Mouse (Mus musculus) midbrain, postnatal 0 days (tissue): Measurements from ENCODE around the gene Gng4. TPM values are rescaled to one million over a fixed set of nuclear protein-coding genes. Genes with fewer than 3 reads are reported as not detected.

Experiments
- ATAC-seq: fragments of 200-750 bp; cut with Nextera tagmentation; 2 replicates; pipeline ENCODE4 v1.8.0; 2017; ENCODE audit warnings: moderate number of reproducible peaks, mild to moderate bottlenecking, moderate TSS enrichment, moderate library complexity; ENCODE audit not compliant: low FRiP score
- DNase-seq: peaks from one replicate; pipeline ENCODE4 v3.0.0-alpha.2; 2015; ENCODE audit warnings: low spot score
- H3K27ac ChIP-seq: fragments of 300-500 bp; sonication (generic); 2 replicates; pipeline ENCODE4 v1.5.1; 2014; ENCODE audit warnings: low read depth, mild to moderate bottlenecking, low read length, mixed read lengths
- H3K27me3 ChIP-seq: fragments of 300-500 bp; sonication (generic); 2 replicates; pipeline ENCODE4 v1.6.1; 2014; ENCODE audit warnings: low read length, control low read depth, mixed read lengths; ENCODE audit not compliant: insufficient read depth
- H3K36me3 ChIP-seq: fragments of 300-500 bp; sonication (generic); 2 replicates; pipeline ENCODE4 v1.6.1; 2014; ENCODE audit warnings: low read length, control low read depth, mixed read lengths; ENCODE audit not compliant: insufficient read depth
- H3K4me1 ChIP-seq: fragments of 300-500 bp; sonication (generic); 2 replicates; pipeline ENCODE4 v1.6.1; 2014; ENCODE audit warnings: mild to moderate bottlenecking, control low read depth, antibody characterized with exemption, low read length, mixed read lengths; ENCODE audit not compliant: insufficient read depth
- H3K4me2 ChIP-seq: fragments of 300-500 bp; sonication (generic); 2 replicates; pipeline ENCODE4 v1.6.1; 2014; ENCODE audit warnings: low read depth, mild to moderate bottlenecking, low read length, mixed read lengths; ENCODE audit not compliant: poor library complexity, severe bottlenecking
- H3K4me3 ChIP-seq: fragments of 300-500 bp; sonication (generic); 2 replicates; pipeline ENCODE4 v1.5.1; 2014; ENCODE audit warnings: low read depth, mild to moderate bottlenecking, low read length, moderate library complexity
- H3K9ac ChIP-seq: fragments of 300-500 bp; sonication (generic); replicated peaks from 2 replicates; pipeline ENCODE4 v1.6.1; 2014; ENCODE audit warnings: mild to moderate bottlenecking, low read length, moderate library complexity, mixed read lengths; ENCODE audit not compliant: poor library complexity, severe bottlenecking
- H3K9me3 ChIP-seq: fragments of 300-500 bp; sonication (generic); 2 replicates; pipeline ENCODE4 v1.6.1; 2016; ENCODE audit warnings: low read length, control low read depth
- CTCF ChIP-seq: IDR thresholded peaks from 2 replicates; pipeline ENCODE4 v1.5.1; 2016; ENCODE audit warnings: antibody characterized with exemption, mild to moderate bottlenecking
- WGBS: fragments of 180-500 bp; shearing (Covaris S2); extraction: QIAGEN DNeasy Blood & Tissue Kit; methylation state at CpG from one replicate; pipeline ENCODE4 v1.1.7; 2014; 5-methylcytosine and 5-hydroxymethylcytosine counted together
- polyA plus RNA-seq: library from polyadenylated mRNA; unstranded; fragments of >200 nt; fragmentation: Nextera tagmentation; extraction: Ambion mirVana; gene quantifications from 2 replicates; pipeline ENCODE4 v1.2.1, GENCODE M21; 2015
- total RNA-seq: library from RNA; depleted of rRNA; stranded (reverse); fragments of >200 nt; gene quantifications from 2 replicates; pipeline ENCODE4 v1.2.3, GENCODE M21; 2014

The Gng4 gene
- total and polyA plus RNA-seq, 2 experiments from 2014 or later, result 144 to 187 TPM

- H3K9me3 ChIP-seq, result no peaks in the 10 kb centered on the region
- no peak for ATAC-seq
- H3K27ac ChIP-seq, result peak overlapping the region; percentile 43; the same call in 1 of the 2 replicates
- H3K9ac ChIP-seq, result no peak overlapping the region
- no peak for TF ChIP-seq CTCF
- H3K36me3 ChIP-seq, result no peaks in the 10 kb centered on the region
- WGBS, result 59% methylated on average over 8 of the region's 8 CpGs
- no peaks in the 10 kb centered on the region for H3K4me1 ChIP-seq
- peak; percentile 9 for DNase-seq
- H3K4me2 ChIP-seq, result no peak overlapping the region
- no peak overlapping the region for H3K4me3 ChIP-seq
- no peaks in the 10 kb centered on the region for H3K27me3 ChIP-seq
Observed at GRCm38 (mm10) chr13:13798775-13799174, 14.9 kb downstream of the Gng4 start.

- H3K27ac ChIP-seq, result no peak overlapping the region
Observed at GRCm38 (mm10) chr13:13808337-13809132, 24.7 kb downstream of the Gng4 start.

GRCm38 (mm10) chr13:13810885-13811284 is 27.0 kb downstream of the Gng4 start:
- no peak overlapping the region for H3K27ac ChIP-seq
- no peak for ATAC-seq
- no peak for DNase-seq
- no peak overlapping the region for H3K4me2 ChIP-seq
- H3K27me3 ChIP-seq, result no peaks in the 10 kb centered on the region
- 90% methylated on average over 7 of the region's 7 CpGs for WGBS
- H3K4me3 ChIP-seq, result no peak overlapping the region
- H3K4me1 ChIP-seq, result 0 out of 2 replicates have a peak, but pooled peaks cover 2% of the 10 kb centered on the region
- H3K9me3 ChIP-seq, result no peaks in the 10 kb centered on the region
- H3K36me3 ChIP-seq, result 0 out of 2 replicates have a peak, but pooled peaks cover under 1% of the 10 kb centered on the region
- H3K9ac ChIP-seq, result no peak overlapping the region
- TF ChIP-seq CTCF, result no peak

More at GRCm38 (mm10) chr13:13808337-13809132, 24.7 kb downstream of the Gng4 start:
- DNase-seq, result peak; percentile 51
- no peaks in the 10 kb centered on the region for H3K9me3 ChIP-seq
- no peak overlapping the region for H3K4me3 ChIP-seq
- no peak overlapping the region for H3K4me2 ChIP-seq
- 28% methylated on average over 11 of the region's 11 CpGs for WGBS
- peak; percentile 53; the same call in 1 of the 2 replicates for ATAC-seq
- H3K9ac ChIP-seq, result no peak overlapping the region
- no peak for TF ChIP-seq CTCF
- H3K27me3 ChIP-seq, result no peaks in the 10 kb centered on the region
- 0 out of 2 replicates have a peak, but pooled peaks cover 2% of the 10 kb centered on the region for H3K4me1 ChIP-seq
- 0 out of 2 replicates have a peak, but pooled peaks cover 2% of the 10 kb centered on the region for H3K36me3 ChIP-seq

- TF ChIP-seq CTCF, result no peak
- 94% methylated on average over 3 of the region's 3 CpGs for WGBS
- Histone ChIP-seq H3K4me3 (no peak overlapping the region), H3K27ac (no peak overlapping the region), H3K36me3 (no peaks in the 10 kb centered on the region), H3K4me1 (no peaks in the 10 kb centered on the region), H3K4me2 (no peak overlapping the region), H3K9ac (no peak overlapping the region), H3K9me3 (no peaks in the 10 kb centered on the region), H3K27me3 (no peaks in the 10 kb centered on the region)
- ATAC-seq (no peak), DNase-seq (no peak)
Observed at GRCm38 (mm10) chr13:13818696-13819095, 34.8 kb downstream of the Gng4 start.

- no peaks in the 10 kb centered on the region for H3K36me3 ChIP-seq
- ATAC-seq (no peak), DNase-seq (peak; percentile 28)
- no peaks in the 10 kb centered on the region for H3K27me3 ChIP-seq
- H3K4me2 ChIP-seq, result no peak overlapping the region
- no peak overlapping the region for H3K9ac ChIP-seq
- 73% methylated on average over 7 of the region's 7 CpGs for WGBS
- TF ChIP-seq CTCF, result no peak
- H3K4me3 ChIP-seq, result no peak overlapping the region
- no peaks in the 10 kb centered on the region for H3K4me1 ChIP-seq
- H3K27ac ChIP-seq, result no peak overlapping the region
- no peaks in the 10 kb centered on the region for H3K9me3 ChIP-seq
Observed at GRCm38 (mm10) chr13:13820234-13821123, 36.6 kb downstream of the Gng4 start.
